Mouse (Mus musculus) olfactory bulb, adult 2 months (tissue): ENCODE results near the gene Crybg3.

ENCODE experiments used
- CTCF ChIP-seq: fragments of 200-500 bp; IDR thresholded peaks from 2 replicates; pipeline ENCODE4 v1.5.1; 2012; ENCODE audit warnings: low read depth, mild to moderate bottlenecking, low read length, moderate library complexity; ENCODE audit not compliant: insufficient read depth
- POLR2A ChIP-seq: fragments of 200-500 bp; IDR thresholded peaks from 2 replicates; pipeline ENCODE4 v1.6.1; 2012; ENCODE audit warnings: mild to moderate bottlenecking, low read depth, low read length, moderate library complexity; ENCODE audit not compliant: insufficient read depth

- TF ChIP-seq CTCF (peak; percentile 48; the same call in 1 of the 2 replicates), POLR2A (no peak)
These were observed 126.0 kb downstream of the Crybg3 start for GRCm38 (mm10) chr16:59474788-59475187.
